Mouse (Mus musculus) ES-Bruce4 (cell line): ENCODE results near the gene Sprr3.
"Not testable (repeated sequence)": the region's sequence is repeated elsewhere in the genome, so short reads cannot be mapped to it uniquely, and the experiment has no call there.

ENCODE experiments used
- CTCF ChIP-seq: IDR thresholded peaks from one replicate; pipeline ENCODE4 v1.8.1; 2011; ENCODE audit warnings: low read depth, low read length
- EP300 ChIP-seq: IDR thresholded peaks from 2 replicates; pipeline ENCODE4 v1.6.1; 2011; ENCODE audit warnings: low read depth, low read length; ENCODE audit not compliant: insufficient read depth
- POLR2A ChIP-seq: IDR thresholded peaks from one replicate; pipeline ENCODE4 v1.8.1; 2011; ENCODE audit warnings: low read length; ENCODE audit not compliant: insufficient read depth

GRCm38 (mm10) chr3:92490262-92490661 lies 31.7 kb upstream of the Sprr3 start:
- not testable (repeated sequence) for TF ChIP-seq CTCF, POLR2A, EP300
